Comparison of ENCODE assay signal across 27 mouse cellular contexts in genomic region chr17:23778447-23778846, GRCm38 (mm10). TPM values are rescaled to one million over a fixed set of nuclear protein-coding genes. Genes with fewer than 3 reads are reported as not detected.
"Had no signal": no experiment of that assay in that cellular context is flagged by ENCODE, and none has a peak within 500 bp of the region (broad histone marks: within the 10 kb centered on the region; RNA-seq: fewer than 3 reads in every experiment).

No protein-coding gene starts in this region.

- H3K36me3 ChIP-seq: heart, embryonic 13.5 days; heart, embryonic 15.5 days; kidney, embryonic 15.5 days had no signal

- ATAC-seq: hindbrain, postnatal 0 days; intestine, embryonic 16.5 days had no signal

- H3K9ac ChIP-seq: heart, embryonic 13.5 days; heart, embryonic 15.5 days; hindbrain, embryonic 14.5 days; kidney, embryonic 15.5 days; limb, embryonic 12.5 days had no signal

- H3K27ac ChIP-seq: gastrocnemius, adult 2 months; heart, adult 2 months; heart, embryonic 13.5 days; heart, embryonic 15.5 days; hindbrain, embryonic 14.5 days; hindbrain, postnatal 0 days; kidney, embryonic 15.5 days; kidney, postnatal 0 days; limb, embryonic 10.5 days; limb, embryonic 12.5 days had no signal

- H3K27me3 ChIP-seq: heart, embryonic 13.5 days; heart, embryonic 15.5 days; kidney, embryonic 15.5 days; limb, embryonic 12.5 days had no signal

- H3K4me3 ChIP-seq: gastrocnemius, adult 2 months; heart, adult 2 months; heart, embryonic 13.5 days; heart, embryonic 15.5 days; kidney, embryonic 15.5 days; limb, embryonic 10.5 days; limb, embryonic 12.5 days had no signal

- DNase-seq: gastrocnemius, adult 2 months; gastrocnemius, postnatal 10 days; gastrocnemius, postnatal 25 days; heart, adult 11 months; heart, adult 2 months; heart, postnatal 14 days; heart, postnatal 36 days; kidney, adult 11 months; kidney, adult 2 months; kidney, adult 9 months; kidney, postnatal 14 days; kidney, postnatal 36 days; layer of hippocampus, adult 9-11 months; layer of hippocampus, postnatal 36 days; liver had no signal

- H3K4me1 ChIP-seq: heart, embryonic 13.5 days; heart, embryonic 15.5 days; limb, embryonic 12.5 days had no signal

- H3K9me3 ChIP-seq: heart, embryonic 13.5 days; heart, embryonic 15.5 days; kidney, embryonic 15.5 days; limb, embryonic 10.5 days; limb, embryonic 12.5 days had no signal

- H3K4me2 ChIP-seq: heart, embryonic 11.5 days; heart, embryonic 13.5 days; heart, embryonic 15.5 days; hindbrain, embryonic 14.5 days; kidney, embryonic 15.5 days; limb, embryonic 12.5 days had no signal

RNA-seq across cellular contexts. Expression of gene Kremen2, which starts 32.8 kb away (rescaled TPM):
- total RNA-seq: gastrocnemius, adult 2 months; gastrocnemius, postnatal 10 days; gastrocnemius, postnatal 25 days; heart, adult 2 months; heart, postnatal 14 days; heart, postnatal 36 days; hematopoietic stem cell, adult 5-6 weeks had no signal
- polyA plus RNA-seq: heart, postnatal 0 days had no signal
